Mouse (Mus musculus) liver, adult 2 months (tissue): ENCODE measurements at regions not wholly inside any gene's neighbourhood (a gene's known extent, or its start where the extent isn't known, plus 50 kb on each side); places are given as distances from the start of the nearest gene placed in this dataset.

Experiments used
- CTCF ChIP-seq: fragments of 200-500 bp; IDR thresholded peaks from 2 replicates; pipeline ENCODE4 v1.5.1; 2011; ENCODE audit warnings: low read depth, low read length, control low read depth
- POLR2A ChIP-seq: fragments of 200-500 bp; IDR thresholded peaks from 2 replicates; pipeline ENCODE4 v1.6.1; 2011; ENCODE audit warnings: low read length, control low read depth; ENCODE audit not compliant: insufficient read depth; ENCODE audit errors: extremely low read depth

- no peak for TF ChIP-seq CTCF
- TF ChIP-seq POLR2A, result no peak
Observed at GRCm38 (mm10) chr8:127829659-127830058, 528.7 kb upstream of the Nrp1 start.
